In the genomic region with DNA sequence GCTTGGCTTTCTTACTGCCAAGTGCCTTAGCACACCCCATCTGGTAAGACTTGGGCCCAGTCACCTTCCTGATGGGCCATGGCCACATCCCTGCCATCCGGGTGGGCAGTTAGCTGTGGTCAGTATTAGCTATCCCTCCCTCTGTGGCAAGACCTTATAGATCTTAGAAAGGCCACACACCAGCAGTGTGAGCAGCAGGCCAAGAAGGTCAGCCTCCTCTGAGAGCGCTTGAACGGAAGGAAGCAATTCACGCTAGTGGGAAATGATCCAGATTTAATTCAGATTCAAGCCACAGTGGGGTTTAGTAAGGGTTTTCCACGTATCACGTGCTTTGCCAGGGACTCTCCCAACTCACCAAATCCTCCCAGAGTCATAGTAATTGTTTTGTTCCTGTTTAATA, we compare ENCODE assay signal across 14 mouse cellular contexts.
DNase-seq lines count a peak whose midpoint lies in the region; ATAC-seq and TF ChIP-seq lines count a peak whose summit lies in the region.
"Had no signal": no experiment of that assay in that cellular context is flagged by ENCODE, and none has a peak within 500 bp of the region (broad histone marks: within the 10 kb centered on the region; RNA-seq: fewer than 3 reads in every experiment).

No protein-coding gene starts in this region.

- H3K9ac ChIP-seq in midbrain, embryonic 15.5 days, result no peak overlapping the region
- H3K9ac ChIP-seq in midbrain, postnatal 0 days (replicated peaks; ENCODE audit: low read length, poor library complexity, severe bottlenecking), result no peak overlapping the region
- no peak overlapping the region for H3K9ac ChIP-seq in liver, embryonic 11.5 days (ENCODE audit: low read depth, low read length)
- H3K9ac ChIP-seq: hindbrain, embryonic 14.5 days; neural tube, embryonic 12.5 days had no signal

- no peaks in the 10 kb centered on the region for H3K9me3 ChIP-seq in midbrain, embryonic 15.5 days
- H3K9me3 ChIP-seq in midbrain, postnatal 0 days (ENCODE audit: low read length), result no peaks in the 10 kb centered on the region
- H3K9me3 ChIP-seq in liver, embryonic 11.5 days (ENCODE audit: control insufficient read depth, low read length), result no peaks in the 10 kb centered on the region
- H3K9me3 ChIP-seq: neural tube, embryonic 12.5 days had no signal

- ATAC-seq in midbrain, embryonic 15.5 days (replicated peaks), result 0 out of 2 replicates have a peak, but pooled peaks have one; percentile 20
- no peak for ATAC-seq in midbrain, postnatal 0 days (ENCODE audit: low FRiP score)
- no peak for ATAC-seq in liver, embryonic 11.5 days (replicated peaks; ENCODE audit: low FRiP score)
- ATAC-seq: Patski had no signal

- no peaks in the 10 kb centered on the region for H3K4me1 ChIP-seq in midbrain, embryonic 15.5 days
- H3K4me1 ChIP-seq in midbrain, postnatal 0 days (ENCODE audit: insufficient read depth, low read length), result no peaks in the 10 kb centered on the region
- H3K4me1 ChIP-seq in liver, embryonic 11.5 days (replicated peaks; ENCODE audit: control insufficient read depth, insufficient read depth, low read length), result no peaks in the 10 kb centered on the region
- H3K4me1 ChIP-seq: neural tube, embryonic 12.5 days had no signal

- 39% methylated on average over 6 of the region's 6 CpGs for WGBS in midbrain, embryonic 15.5 days
- WGBS in midbrain, postnatal 0 days, result 39% methylated on average over 6 of the region's 6 CpGs
- WGBS in liver, embryonic 11.5 days, result 73% methylated on average over 6 of the region's 6 CpGs

- H3K4me2 ChIP-seq in midbrain, embryonic 15.5 days, result no peak overlapping the region
- no peak overlapping the region for H3K4me2 ChIP-seq in midbrain, postnatal 0 days (ENCODE audit: low read depth, low read length, poor library complexity, severe bottlenecking)
- no peak overlapping the region for H3K4me2 ChIP-seq in liver, embryonic 11.5 days
- H3K4me2 ChIP-seq: hindbrain, embryonic 14.5 days; midbrain, embryonic 11.5 days; neural tube, embryonic 12.5 days had no signal

- H3K4me3 ChIP-seq in midbrain, embryonic 15.5 days, result no peak overlapping the region
- H3K4me3 ChIP-seq in midbrain, postnatal 0 days (ENCODE audit: low read depth, low read length), result no peak overlapping the region
- no peak overlapping the region for H3K4me3 ChIP-seq in liver, embryonic 11.5 days (ENCODE audit: low read depth, low read length)
- H3K4me3 ChIP-seq: neural tube, embryonic 12.5 days had no signal

- peak; percentile 97 for DNase-seq in heart, adult 11 months
- no peak for DNase-seq in heart, postnatal 4 days
- no peak for DNase-seq in midbrain, postnatal 0 days (ENCODE audit: low spot score)
- DNase-seq in heart, postnatal 10 days, result peak; percentile 39 to 42
- DNase-seq in liver, embryonic 11.5 days (ENCODE audit: low spot score), result no peak
- no peak for DNase-seq in spleen, adult 12 weeks (ENCODE audit: low spot score)
- no peak for DNase-seq in spleen, postnatal 14 days (ENCODE audit: low spot score in 2 of 2)
- DNase-seq: cerebellum, postnatal 14 days; right cerebral cortex, adult 18-20 months had no signal

- TF ChIP-seq CTCF in midbrain, postnatal 0 days (IDR thresholded peaks at IDR 0.05), result no peak

- H3K36me3 ChIP-seq in midbrain, embryonic 15.5 days (replicated peaks), result no peaks in the 10 kb centered on the region
- H3K36me3 ChIP-seq in midbrain, postnatal 0 days (ENCODE audit: insufficient read depth, low read length), result no peaks in the 10 kb centered on the region
- no peaks in the 10 kb centered on the region for H3K36me3 ChIP-seq in liver, embryonic 11.5 days (ENCODE audit: control insufficient read depth, insufficient read depth, low read length)
- H3K36me3 ChIP-seq: neural tube, embryonic 12.5 days had no signal

- H3K27me3 ChIP-seq in midbrain, embryonic 15.5 days (replicated peaks), result no peaks in the 10 kb centered on the region
- H3K27me3 ChIP-seq in midbrain, postnatal 0 days (ENCODE audit: insufficient read depth, low read length), result no peaks in the 10 kb centered on the region
- H3K27me3 ChIP-seq in liver, embryonic 11.5 days (replicated peaks; ENCODE audit: control insufficient read depth, insufficient read depth, low read length), result no peaks in the 10 kb centered on the region
- H3K27me3 ChIP-seq: neural tube, embryonic 12.5 days; Patski had no signal

- intact Hi-C loops in heart, postnatal 10 days (cut with DNase I), result no loop called here

- no peak overlapping the region for H3K27ac ChIP-seq in midbrain, embryonic 15.5 days
- no peak overlapping the region for H3K27ac ChIP-seq in midbrain, postnatal 0 days (ENCODE audit: low read depth, low read length)
- H3K27ac ChIP-seq in liver, embryonic 11.5 days (ENCODE audit: low read depth, low read length), result no peak overlapping the region
- H3K27ac ChIP-seq: hindbrain, embryonic 14.5 days; neural tube, embryonic 12.5 days had no signal

Comparison
In these comparisons a context has a peak if more than half of its experiments do, and no peak if none do; other contexts are left out.
1. DNase-seq: peak in heart, adult 11 months (single experiment) and heart, postnatal 10 days (2 of 2); none in heart, postnatal 4 days (single experiment), midbrain, postnatal 0 days (single experiment), liver, embryonic 11.5 days (single experiment), spleen, adult 12 weeks (single experiment) and spleen, postnatal 14 days (0 of 2).